9 mouse cellular contexts compared by ENCODE assay signal in the genomic region with DNA sequence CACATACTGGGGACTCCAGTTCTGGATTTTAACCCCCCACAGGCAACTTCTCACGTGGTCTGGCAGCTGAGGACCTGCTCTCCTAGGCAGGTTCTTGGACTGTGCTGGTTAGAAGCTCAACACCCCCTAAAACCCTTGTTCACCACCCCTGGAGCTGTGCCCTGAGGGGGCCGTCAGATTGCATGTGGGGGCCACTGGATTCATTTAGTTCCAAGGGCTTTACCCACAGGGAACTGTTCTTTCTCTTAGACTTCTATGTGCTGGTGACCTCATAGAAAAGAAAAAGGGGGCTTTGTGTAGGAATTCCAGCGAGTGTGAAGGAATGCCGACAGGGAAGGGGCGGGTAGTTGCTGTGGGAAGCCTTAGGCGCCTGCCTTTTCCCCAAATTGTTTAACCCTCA. TPM values are rescaled to one million over a fixed set of nuclear protein-coding genes. Genes with fewer than 3 reads are reported as not detected.
DNase-seq lines count a peak whose midpoint lies in the region; ATAC-seq and TF ChIP-seq lines count a peak whose summit lies in the region.
"Had no signal": no experiment of that assay in that cellular context is flagged by ENCODE, and none has a peak within 500 bp of the region (broad histone marks: within the 10 kb centered on the region; RNA-seq: fewer than 3 reads in every experiment).

No protein-coding gene starts in this region.

- DNase-seq in lung, adult 2 months: no peak
- no peak for DNase-seq in limb, embryonic 10.5 days (ENCODE audit: low spot score)
- no peak for DNase-seq in cerebellum, postnatal 36 days
- DNase-seq in thymus, adult 18-20 months: no peak
- no peak for DNase-seq in gastrocnemius, postnatal 36 days
- DNase-seq: heart, adult 11 months had no signal

- 0 out of 2 replicates have a peak overlapping the region, but pooled peaks have one; percentile 14 for H3K9ac ChIP-seq in lung, embryonic 16.5 days (ENCODE audit: low read length)
- 0 out of 2 replicates have a peak overlapping the region, but pooled peaks have one; percentile 25 for H3K9ac ChIP-seq in forebrain, embryonic 12.5 days
- H3K9ac ChIP-seq in stomach, embryonic 15.5 days: no peak overlapping the region

- H3K27ac ChIP-seq in lung, embryonic 16.5 days (ENCODE audit: low read length): peak overlapping the region; percentile 53
- H3K27ac ChIP-seq in forebrain, embryonic 12.5 days: peak overlapping the region; percentile 82
- H3K27ac ChIP-seq in limb, embryonic 10.5 days: peak overlapping the region; percentile 53; the same call in 1 of the 2 replicates
- H3K27ac ChIP-seq in stomach, embryonic 15.5 days: peak overlapping the region; percentile 33; the same call in 1 of the 2 replicates

- WGBS in lung, embryonic 16.5 days: 29% methylated on average over 6 of the region's 6 CpGs
- 61% methylated on average over 6 of the region's 6 CpGs for WGBS in lung, adult 2 months
- 2% methylated on average over 6 of the region's 6 CpGs for WGBS in forebrain, embryonic 12.5 days
- WGBS in limb, embryonic 10.5 days: 48% methylated on average over 6 of the region's 6 CpGs
- WGBS in stomach, embryonic 15.5 days: 25% methylated on average over 6 of the region's 6 CpGs

- no peak overlapping the region for H3K4me3 ChIP-seq in lung, embryonic 16.5 days (ENCODE audit: low read length)
- no peak overlapping the region for H3K4me3 ChIP-seq in lung, adult 2 months (replicated peaks; ENCODE audit: extremely low read depth, low read depth, low read length)
- H3K4me3 ChIP-seq in forebrain, embryonic 12.5 days (replicated peaks): no peak overlapping the region
- no peak overlapping the region for H3K4me3 ChIP-seq in limb, embryonic 10.5 days
- no peak overlapping the region for H3K4me3 ChIP-seq in stomach, embryonic 15.5 days (replicated peaks)

- no peak overlapping the region; the same call in 1 of the 2 replicates for H3K4me2 ChIP-seq in lung, embryonic 16.5 days (ENCODE audit: low read depth, low read length)
- H3K4me2 ChIP-seq in forebrain, embryonic 12.5 days: peak overlapping the region; percentile 34
- H3K4me2 ChIP-seq in stomach, embryonic 15.5 days: peak overlapping the region; percentile 15; the same call in 1 of the 2 replicates

- ATAC-seq in lung, embryonic 16.5 days (ENCODE audit: low read depth): no peak
- peak; percentile 51; the same call in 1 of the 2 replicates for ATAC-seq in forebrain, embryonic 12.5 days (ENCODE audit: low FRiP score)
- ATAC-seq in stomach, embryonic 15.5 days (ENCODE audit: insufficient read depth, low FRiP score, low read depth): no peak

- H3K27me3 ChIP-seq in lung, embryonic 16.5 days (ENCODE audit: control insufficient read depth, insufficient read depth, low read depth, low read length): no peaks in the 10 kb centered on the region
- no peaks in the 10 kb centered on the region for H3K27me3 ChIP-seq in forebrain, embryonic 12.5 days
- H3K27me3 ChIP-seq in limb, embryonic 10.5 days (ENCODE audit: low read depth, poor library complexity, severe bottlenecking): no peaks in the 10 kb centered on the region
- no peaks in the 10 kb centered on the region for H3K27me3 ChIP-seq in stomach, embryonic 15.5 days (replicated peaks)

- no peaks in the 10 kb centered on the region for H3K9me3 ChIP-seq in lung, embryonic 16.5 days (ENCODE audit: control insufficient read depth, low read length)
- H3K9me3 ChIP-seq in forebrain, embryonic 12.5 days: no peaks in the 10 kb centered on the region
- H3K9me3 ChIP-seq in limb, embryonic 10.5 days (replicated peaks): no peaks in the 10 kb centered on the region
- H3K9me3 ChIP-seq in stomach, embryonic 15.5 days: no peaks in the 10 kb centered on the region

- H3K36me3 ChIP-seq in lung, embryonic 16.5 days (ENCODE audit: control insufficient read depth, insufficient read depth, low read length): no peaks in the 10 kb centered on the region
- 0 out of 2 replicates have a peak, but pooled peaks cover 5% of the 10 kb centered on the region for H3K36me3 ChIP-seq in forebrain, embryonic 12.5 days (replicated peaks)
- peaks cover 13% of the 10 kb centered on the region; the same call in 1 of the 2 replicates for H3K36me3 ChIP-seq in limb, embryonic 10.5 days
- H3K36me3 ChIP-seq in stomach, embryonic 15.5 days: no peaks in the 10 kb centered on the region

- TF ChIP-seq POLR2A in lung, adult 2 months (IDR thresholded peaks at IDR 0.05; ENCODE audit: borderline replicate concordance, extremely low read depth, low read depth, low read length): no peak

- peaks cover 45% of the 10 kb centered on the region for H3K4me1 ChIP-seq in lung, embryonic 16.5 days (replicated peaks; ENCODE audit: control insufficient read depth, insufficient read depth, low read length)
- peaks cover 8% of the 10 kb centered on the region for H3K4me1 ChIP-seq in lung, adult 2 months (ENCODE audit: control insufficient read depth, insufficient read depth, low read length)
- H3K4me1 ChIP-seq in forebrain, embryonic 12.5 days: peaks cover 68% of the 10 kb centered on the region
- peaks cover 51% of the 10 kb centered on the region for H3K4me1 ChIP-seq in limb, embryonic 10.5 days
- peaks cover 25% of the 10 kb centered on the region for H3K4me1 ChIP-seq in stomach, embryonic 15.5 days

- intact Hi-C loops in gastrocnemius, postnatal 36 days (cut with DNase I): no loop called here

- TF ChIP-seq CTCF in lung, adult 2 months (IDR thresholded peaks at IDR 0.05; ENCODE audit: insufficient read depth, low read length): no peak

RNA-seq across cellular contexts. Expression of gene Nek6, which starts 4.0 kb away (rescaled TPM):
- 117 and 122 TPM in 2 replicates for polyA plus RNA-seq in lung, embryonic 16.5 days (2015; fragmentation: Nextera tagmentation; extraction: Ambion mirVana)
- 25.8 and 27.6 TPM in 2 replicates for polyA plus RNA-seq in lung, adult 2 months (2012; rRNA removed)
- 125 and 132 TPM in 2 replicates for polyA plus RNA-seq in forebrain, embryonic 12.5 days (2016; fragmentation: Nextera tagmentation; extraction: Ambion mirVana)
- polyA plus RNA-seq in limb, embryonic 10.5 days (2016; fragmentation: Nextera tagmentation; extraction: Ambion mirVana): 67.5 and 83.4 TPM in 2 replicates
- 109 and 111 TPM in 2 replicates for polyA plus RNA-seq in stomach, embryonic 15.5 days (2015; fragmentation: Nextera tagmentation; extraction: Ambion mirVana)
- 10 to 100 TPM in 1 of 2 experiments, 1 to 10 TPM in 1; 6.9 to 11.2 TPM for total RNA-seq in gastrocnemius, postnatal 36 days (2021)
